Mouse (Mus musculus) liver, postnatal 0 days (tissue): ENCODE results near the gene Fhit.

ENCODE experiments used
- CTCF ChIP-seq: sonication (generic); IDR thresholded peaks from 2 replicates; pipeline ENCODE4 v1.5.1; 2016; ENCODE audit warnings: antibody characterized with exemption, low read depth
- EP300 ChIP-seq: IDR thresholded peaks from 2 replicates; pipeline ENCODE4 v1.6.1; 2016; ENCODE audit warnings: antibody characterized with exemption, low read depth, mild to moderate bottlenecking

GRCm38 (mm10) chr14:10722525-10722924, 439.3 kb downstream of the Fhit start:
- TF ChIP-seq CTCF (no peak), EP300 (no peak)
